8 mouse cellular contexts compared by ENCODE assay signal in the genomic region with DNA sequence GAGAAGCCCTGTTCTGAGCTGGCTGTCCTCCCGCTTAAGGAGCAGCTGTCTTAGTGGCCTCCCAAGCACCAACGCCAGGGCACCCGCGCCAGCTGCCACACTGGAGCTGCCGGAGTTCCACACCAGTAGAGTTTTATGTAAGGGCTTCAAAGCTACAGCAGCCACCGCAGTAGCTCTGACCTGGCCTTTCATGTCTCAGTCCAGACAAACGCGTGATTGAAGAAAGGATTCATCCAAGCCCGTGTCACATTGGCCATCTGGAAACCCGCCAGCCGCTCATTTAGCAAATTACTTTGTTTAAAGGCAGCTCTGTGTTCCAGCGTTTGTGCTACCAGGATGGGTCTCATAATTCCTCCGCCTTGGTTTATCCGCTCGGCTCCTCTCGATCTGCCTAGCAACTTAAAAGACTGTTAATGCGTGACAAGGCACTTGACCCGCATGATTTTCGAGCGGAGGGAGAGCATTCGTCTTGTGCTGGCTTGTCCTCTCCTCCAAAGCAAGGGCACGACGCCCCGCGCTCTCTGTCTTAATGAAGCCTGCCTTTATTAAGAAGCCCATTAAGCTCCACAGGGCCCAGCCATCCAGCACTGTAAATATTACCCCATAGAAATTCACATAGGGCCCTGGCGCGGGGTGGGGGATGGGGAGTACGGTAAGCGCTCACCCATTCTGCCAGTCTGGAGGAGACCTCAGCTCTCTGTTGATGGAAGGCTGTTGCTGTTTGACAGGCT. TPM values are rescaled to one million over a fixed set of nuclear protein-coding genes. Genes with fewer than 3 reads are reported as not detected.
A peak's percentile ranks its signal among the peaks of the same experiment; 100 is the strongest.
DNase-seq lines count a peak whose midpoint lies in the region; ATAC-seq and TF ChIP-seq lines count a peak whose summit lies in the region.

A gene (plus strand): TSS at position 681 of the 731 bp plus-strand sequence.

- peaks cover 5% of the 10 kb centered on the region for H3K4me1 ChIP-seq in cortical plate, adult 2 months (ENCODE audit: control insufficient read depth, insufficient read depth, low read length)
- H3K4me1 ChIP-seq in stomach, embryonic 14.5 days (ENCODE audit: control insufficient read depth, insufficient read depth, low read length): peaks cover 6% of the 10 kb centered on the region; the same call in 1 of the 2 replicates

- DNase-seq in frontal cortex, postnatal 25 days (ENCODE audit: low spot score in 2 of 2): no peak
- DNase-seq in gastrocnemius, postnatal 14 days: peak; percentile 75
- DNase-seq in kidney, postnatal 36 days: peak; percentile 55 to 80
- peak; percentile 72 for DNase-seq in mesoderm, embryonic 11.5 days (ENCODE audit: low read depth, low spot score)
- DNase-seq in B cell, adult 2 months: no peak

- H3K4me3 ChIP-seq in cortical plate, adult 2 months (ENCODE audit: insufficient read depth, low read length): no peak within 1 kb of the TSS
- no peak within 1 kb of the TSS for H3K4me3 ChIP-seq in stomach, embryonic 14.5 days (ENCODE audit: low read depth, low read length)

- TF ChIP-seq POLR2A in cortical plate, adult 2 months (IDR thresholded peaks at IDR 0.05; ENCODE audit: extremely low read depth, insufficient read depth, low read length): no peak

- TF ChIP-seq CTCF in cortical plate, adult 2 months (IDR thresholded peaks at IDR 0.05; ENCODE audit: extremely low read depth, insufficient read depth, low read length): no peak

- no peaks in the 10 kb centered on the region for H3K36me3 ChIP-seq in stomach, embryonic 14.5 days (ENCODE audit: control insufficient read depth, insufficient read depth, low read length)

- peak within 1 kb of the TSS; percentile 8; the same call in 1 of the 2 replicates for H3K27ac ChIP-seq in cortical plate, adult 2 months (ENCODE audit: insufficient read depth, low read length)
- no peak within 1 kb of the TSS for H3K27ac ChIP-seq in stomach, embryonic 14.5 days (ENCODE audit: low read length)

- ATAC-seq in frontal cortex, adult (ENCODE audit: low TSS enrichment): peak; percentile 39
- 0 out of 2 replicates have a peak, but pooled peaks have one; percentile 21 for ATAC-seq in stomach, embryonic 14.5 days (ENCODE audit: insufficient number of reproducible peaks, insufficient read depth, low FRiP score, low read depth)

- 24% methylated on average over 29 of the region's 29 CpGs for WGBS in stomach, embryonic 14.5 days

- intact Hi-C loops in gastrocnemius, postnatal 14 days (cut with DNase I; ENCODE audit: low total_unique reads): no loop called here

- no peaks in the 10 kb centered on the region for H3K9me3 ChIP-seq in stomach, embryonic 14.5 days (ENCODE audit: control insufficient read depth, low read depth, low read length)

- H3K27me3 ChIP-seq in stomach, embryonic 14.5 days (ENCODE audit: control insufficient read depth, insufficient read depth, low read length): no peaks in the 10 kb centered on the region

- H3K4me2 ChIP-seq in stomach, embryonic 14.5 days (replicated peaks; ENCODE audit: low read depth, low read length): 0 out of 2 replicates have a peak within 1 kb of the TSS, but pooled peaks have one; percentile 20

- H3K9ac ChIP-seq in stomach, embryonic 14.5 days (replicated peaks; ENCODE audit: low read depth, low read length): no peak within 1 kb of the TSS

RNA-seq across cellular contexts. Expression of the gene that starts here (rescaled TPM):
- polyA plus RNA-seq in cortical plate, adult 2 months (2012; rRNA removed): 0.93 and 1.3 TPM in 2 replicates
- not detected for total RNA-seq in gastrocnemius, postnatal 14 days (2021)
- polyA plus RNA-seq in stomach, embryonic 14.5 days (2014; fragmentation: Nextera tagmentation; extraction: Ambion mirVana): not detected in 2 replicates

Comparison
In these comparisons a context has a peak if more than half of its experiments do, and no peak if none do; other contexts are left out.
1. Peak in DNase-seq in gastrocnemius, postnatal 14 days; RNA of the gene not detected or under 1 TPM.
2. Peak in ATAC-seq and H3K4me2 ChIP-seq in stomach, embryonic 14.5 days; RNA of the gene not detected or under 1 TPM.
3. DNase-seq: peak in kidney, postnatal 36 days (2 of 2) and mesoderm, embryonic 11.5 days (single experiment); none in frontal cortex, postnatal 25 days (0 of 2) and B cell, adult 2 months (0 of 2).